25 mouse cellular contexts compared by ENCODE assay signal in the genomic region with DNA sequence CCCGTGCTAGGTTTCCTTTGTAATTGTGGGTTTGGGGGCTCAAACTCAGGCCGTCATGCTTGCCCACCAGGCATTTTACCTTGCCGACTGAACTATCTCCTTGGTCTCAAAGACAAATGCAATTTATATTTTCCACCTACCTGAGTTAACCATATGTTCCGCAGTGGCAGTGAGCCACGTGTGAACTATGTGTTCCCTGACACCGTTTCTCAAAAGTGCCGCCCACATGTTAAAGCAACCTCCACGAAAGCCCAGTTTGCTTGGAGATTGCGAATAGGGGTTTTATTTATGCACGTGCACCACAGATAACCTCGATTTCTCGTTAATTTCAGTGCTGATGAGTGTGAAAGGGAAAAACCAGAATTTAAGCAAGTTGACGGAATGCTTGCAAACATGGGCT. TPM values are rescaled to one million over a fixed set of nuclear protein-coding genes. Genes with fewer than 3 reads are reported as not detected.
DNase-seq lines count a peak whose midpoint lies in the region; ATAC-seq lines count a peak whose summit lies in the region.
"Had no signal": no experiment of that assay in that cellular context is flagged by ENCODE, and none has a peak within 500 bp of the region (broad histone marks: within the 10 kb centered on the region; RNA-seq: fewer than 3 reads in every experiment).

No protein-coding gene starts in this region.

- H3K9me3 ChIP-seq in liver, embryonic 11.5 days (ENCODE audit: control insufficient read depth, low read length): no peaks in the 10 kb centered on the region
- H3K9me3 ChIP-seq: embryonic facial prominence, embryonic 12.5 days; embryonic facial prominence, embryonic 15.5 days; forebrain, embryonic 13.5 days; heart, embryonic 15.5 days; hindbrain, embryonic 10.5 days; hindbrain, embryonic 13.5 days had no signal

- no peak overlapping the region for H3K4me2 ChIP-seq in liver, embryonic 11.5 days
- H3K4me2 ChIP-seq: embryonic facial prominence, embryonic 12.5 days; embryonic facial prominence, embryonic 15.5 days; forebrain, embryonic 13.5 days; heart, embryonic 12.5 days; heart, embryonic 15.5 days; hindbrain, embryonic 13.5 days had no signal

- no peak overlapping the region for H3K9ac ChIP-seq in liver, embryonic 11.5 days (ENCODE audit: low read depth, low read length)
- H3K9ac ChIP-seq: embryonic facial prominence, embryonic 12.5 days; embryonic facial prominence, embryonic 15.5 days; forebrain, embryonic 13.5 days; heart, embryonic 12.5 days; heart, embryonic 15.5 days; hindbrain, embryonic 13.5 days had no signal

- 84% methylated on average over 13 of the region's 13 CpGs for WGBS in liver, embryonic 11.5 days

- peak; percentile 59; the same call in 1 of the 2 replicates for ATAC-seq in frontal cortex, adult (ENCODE audit: low TSS enrichment)
- ATAC-seq in liver, embryonic 11.5 days (replicated peaks; ENCODE audit: low FRiP score): no peak
- ATAC-seq: CD4-positive, CD25-positive, alpha-beta regulatory T cell, adult 4 months; forebrain, embryonic 13.5 days; forebrain, embryonic 16.5 days; hindbrain, embryonic 16.5 days had no signal

- no peak overlapping the region for H3K27ac ChIP-seq in liver, embryonic 11.5 days (ENCODE audit: low read depth, low read length)
- H3K27ac ChIP-seq: embryonic facial prominence, embryonic 12.5 days; embryonic facial prominence, embryonic 15.5 days; forebrain, embryonic 13.5 days; heart, embryonic 15.5 days; hindbrain, embryonic 10.5 days; hindbrain, embryonic 13.5 days had no signal

- no peaks in the 10 kb centered on the region for H3K36me3 ChIP-seq in liver, embryonic 11.5 days (ENCODE audit: control insufficient read depth, insufficient read depth, low read length)
- H3K36me3 ChIP-seq: embryonic facial prominence, embryonic 12.5 days; heart, embryonic 12.5 days; heart, embryonic 15.5 days; hindbrain, embryonic 13.5 days had no signal

- no peaks in the 10 kb centered on the region for H3K4me1 ChIP-seq in liver, embryonic 11.5 days (replicated peaks; ENCODE audit: control insufficient read depth, insufficient read depth, low read length)
- H3K4me1 ChIP-seq: embryonic facial prominence, embryonic 12.5 days; embryonic facial prominence, embryonic 15.5 days; hindbrain, embryonic 10.5 days had no signal

- DNase-seq in frontal cortex, postnatal 14 days (ENCODE audit: low spot score in 2 of 2): no peak
- DNase-seq in right cerebral cortex, adult 2 months (ENCODE audit: low spot score in 2 of 2): peak; percentile 19 to 41
- no peak for DNase-seq in right cerebral cortex, postnatal 25 days
- peak; percentile 39 for DNase-seq in telencephalon, adult 2 months (ENCODE audit: low read depth, low spot score)
- DNase-seq in liver, embryonic 11.5 days (ENCODE audit: low spot score): no peak
- DNase-seq: adrenal gland, adult 2 months; adrenal gland, postnatal 14 days; cerebellum, adult 11-12 months; cerebellum, adult 9-10 months; cerebellum, postnatal 14 days; gastrocnemius, postnatal 25 days; heart, adult 18-20 months; heart, postnatal 10 days; heart, postnatal 36 days had no signal

- no peak overlapping the region for H3K4me3 ChIP-seq in liver, embryonic 11.5 days (ENCODE audit: low read depth, low read length)
- H3K4me3 ChIP-seq: embryonic facial prominence, embryonic 12.5 days; embryonic facial prominence, embryonic 15.5 days; forebrain, embryonic 13.5 days; heart, embryonic 12.5 days; heart, embryonic 15.5 days; hindbrain, embryonic 10.5 days; hindbrain, embryonic 13.5 days had no signal

- no peaks in the 10 kb centered on the region for H3K27me3 ChIP-seq in liver, embryonic 11.5 days (replicated peaks; ENCODE audit: control insufficient read depth, insufficient read depth, low read length)
- H3K27me3 ChIP-seq: embryonic facial prominence, embryonic 12.5 days; embryonic facial prominence, embryonic 15.5 days; forebrain, embryonic 13.5 days; heart, embryonic 12.5 days; heart, embryonic 15.5 days; hindbrain, embryonic 13.5 days had no signal

RNA-seq across cellular contexts. Expression of a gene that starts 36.1 kb away (rescaled TPM):
- polyA plus RNA-seq in liver, embryonic 11.5 days (2014; fragmentation: Nextera tagmentation; extraction: Ambion mirVana): 7.8 and 10.0 TPM in 2 replicates

Comparison
In these comparisons a context has a peak if more than half of its experiments do, and no peak if none do; other contexts are left out.
1. DNase-seq: peak in right cerebral cortex, adult 2 months (2 of 2) and telencephalon, adult 2 months (single experiment); none in frontal cortex, postnatal 14 days (0 of 2), right cerebral cortex, postnatal 25 days (single experiment) and liver, embryonic 11.5 days (single experiment).